Mouse (Mus musculus): ENCODE measurements around the gene Dhdh. TPM values are rescaled to one million over a fixed set of nuclear protein-coding genes. Genes with fewer than 3 reads are reported as not detected.
A peak's percentile ranks its signal among the peaks of the same experiment; 100 is the strongest.

Gene Dhdh
- polyA plus RNA-seq, 1 experiment from 2014 or later: 1.8 TPM

DNA sequence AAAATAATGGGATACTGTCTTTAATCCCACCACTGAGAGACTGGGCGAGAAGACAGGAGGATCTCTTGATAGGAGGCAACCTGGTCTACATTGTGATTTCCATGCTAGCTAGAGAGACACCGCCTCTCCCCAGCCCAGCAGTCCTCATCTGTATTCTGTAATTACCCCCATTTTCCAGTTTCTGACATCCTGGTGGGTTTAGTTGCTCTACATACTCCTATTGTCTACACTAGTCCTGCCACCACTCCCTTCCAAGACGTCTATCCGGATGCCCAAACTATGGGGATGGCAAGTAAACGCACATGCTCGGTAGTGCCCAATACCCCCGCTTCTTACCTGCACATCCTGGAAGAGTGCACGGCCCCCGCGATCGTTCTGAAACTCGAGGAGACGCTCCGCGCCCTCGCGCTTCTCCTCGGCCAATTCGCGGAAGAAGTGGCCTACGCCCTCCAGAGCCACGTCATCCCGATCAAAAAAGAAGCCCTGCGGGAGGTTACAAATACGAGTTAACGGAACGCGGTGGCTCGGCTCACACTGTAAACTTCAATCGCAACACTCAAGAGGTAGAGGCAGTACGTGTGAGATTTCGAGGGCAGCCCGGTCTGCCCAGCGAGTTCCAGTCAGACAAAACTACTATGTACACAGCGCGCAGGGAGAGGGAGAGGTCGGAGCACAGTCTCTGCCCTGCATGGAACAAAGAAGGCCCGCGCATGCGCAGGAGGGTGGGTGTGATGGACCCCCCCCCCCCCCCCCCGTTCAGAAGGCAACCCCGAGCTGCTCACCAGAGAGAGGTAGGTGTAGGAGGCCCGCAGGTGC is 29.6 kb downstream of the Dhdh start:
- no peak for TF ChIP-seq CTCF (IDR thresholded peaks at IDR 0.05; ENCODE audit: low read depth)
- H3K4me3 ChIP-seq (replicated peaks; ENCODE audit: low read depth, low read length): peak overlapping the region; percentile 83
- peak; percentile 22 for ATAC-seq (replicated peaks; ENCODE audit: low FRiP score, low read depth)

DNA sequence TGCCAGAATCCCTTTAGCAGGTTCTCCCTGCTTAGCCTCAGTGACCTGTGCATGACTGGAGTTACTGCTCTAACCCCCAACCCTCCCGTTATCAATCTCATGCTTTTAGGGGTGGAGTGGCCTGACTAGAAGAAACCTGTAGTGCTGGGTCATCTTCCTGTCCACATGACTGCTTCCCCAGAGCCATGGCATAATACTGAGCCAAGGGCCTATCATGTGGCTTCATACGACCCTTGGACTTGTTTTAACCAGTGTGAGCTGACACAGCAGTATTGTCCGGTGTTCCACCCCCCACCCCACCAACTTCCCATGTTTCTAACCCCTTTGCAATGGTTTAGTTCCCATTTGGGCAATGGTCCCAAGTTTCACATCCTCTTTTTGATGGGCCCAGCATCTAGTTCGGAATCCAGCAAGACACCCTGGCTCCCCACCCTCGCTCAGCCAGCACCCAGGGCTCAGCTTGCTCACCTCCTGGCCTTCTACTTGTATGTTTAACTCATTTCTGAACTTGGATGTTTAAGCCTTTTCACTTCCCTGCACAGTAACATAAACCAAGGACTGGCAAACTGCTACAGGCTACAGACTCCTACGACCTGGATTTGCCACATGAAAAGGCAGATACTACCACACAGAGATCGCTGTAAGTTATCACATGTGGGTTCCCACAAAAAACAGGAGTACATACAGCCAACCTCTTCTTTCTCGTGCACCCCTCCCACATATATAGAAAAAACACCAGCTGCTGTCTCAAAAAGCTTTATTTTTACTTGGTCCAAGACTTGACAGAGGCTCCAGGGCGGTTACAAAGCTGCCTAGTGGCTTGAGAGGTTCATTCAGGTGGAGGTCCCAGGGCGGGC is 31.2 kb downstream of the Dhdh start:
- Histone ChIP-seq H3K9me3 (replicated peaks; ENCODE audit: low read length) (no peaks in the 10 kb centered on the region), H3K9ac (ENCODE audit: low read depth, low read length) (peak overlapping the region; percentile 80; the same call in 1 of the 2 replicates), H3K4me1 (replicated peaks; ENCODE audit: insufficient read depth, low read length) (peaks cover 22% of the 10 kb centered on the region), H3K4me3 (replicated peaks; ENCODE audit: low read depth, low read length) (peak overlapping the region; percentile 83), H3K27me3 (ENCODE audit: insufficient read depth, low read length) (no peaks in the 10 kb centered on the region), H3K36me3 (ENCODE audit: insufficient read depth, low read length) (peaks cover 20% of the 10 kb centered on the region; the same call in 1 of the 2 replicates), H3K27ac (peak overlapping the region; percentile 88), H3K4me2 (ENCODE audit: low read length) (peak overlapping the region; percentile 85)
- TF ChIP-seq CTCF (IDR thresholded peaks at IDR 0.05; ENCODE audit: low read depth): no peak
- peak; percentile 49 for ATAC-seq (replicated peaks; ENCODE audit: low FRiP score, low read depth)
- 37% methylated on average over 9 of the region's 10 CpGs for WGBS
- no peak for DNase-seq (ENCODE audit: low spot score)

More for the DNA sequence above, 29.6 kb downstream of the Dhdh start:
- H3K36me3 ChIP-seq (ENCODE audit: insufficient read depth, low read length): peaks cover 16% of the 10 kb centered on the region; the same call in 1 of the 2 replicates
- under 1% methylated on average over 41 of the region's 43 CpGs for WGBS
- peak overlapping the region; percentile 80 for H3K9ac ChIP-seq (ENCODE audit: low read depth, low read length)
- DNase-seq (ENCODE audit: low spot score): peak; percentile 90
- H3K4me1 ChIP-seq (replicated peaks; ENCODE audit: insufficient read depth, low read length): peaks cover 22% of the 10 kb centered on the region
- H3K27ac ChIP-seq: peak overlapping the region; percentile 88
- H3K9me3 ChIP-seq (replicated peaks; ENCODE audit: low read length): no peaks in the 10 kb centered on the region
- peak overlapping the region; percentile 85 for H3K4me2 ChIP-seq (ENCODE audit: low read length)
- no peaks in the 10 kb centered on the region for H3K27me3 ChIP-seq (ENCODE audit: insufficient read depth, low read length)

DNA sequence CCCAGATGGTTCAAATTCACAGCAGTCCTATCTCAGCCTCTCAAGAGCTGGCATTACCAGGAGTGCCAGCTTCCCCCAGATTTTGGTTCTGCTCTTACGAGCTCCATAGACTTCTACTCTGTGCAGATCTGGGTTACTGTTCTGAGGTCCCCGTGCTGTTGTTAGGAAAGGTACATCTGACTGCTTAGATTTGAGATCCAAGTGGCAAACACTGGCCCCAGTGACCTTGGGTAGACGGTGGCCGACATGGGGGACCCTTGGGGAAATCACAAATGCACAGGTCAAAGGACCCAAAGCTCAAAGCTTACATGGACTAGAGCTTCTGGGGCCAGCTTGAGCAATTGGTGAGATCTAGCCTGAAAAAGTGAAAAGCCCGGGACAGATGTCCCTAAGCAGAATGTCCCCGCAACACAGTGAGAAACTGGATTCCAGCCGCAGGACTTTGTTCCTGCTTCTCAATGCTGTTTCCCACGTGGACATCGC is 31.8 kb downstream of the Dhdh start:
- peaks cover 22% of the 10 kb centered on the region for H3K4me1 ChIP-seq (replicated peaks; ENCODE audit: insufficient read depth, low read length)
- H3K36me3 ChIP-seq (ENCODE audit: insufficient read depth, low read length): peaks cover 20% of the 10 kb centered on the region; the same call in 1 of the 2 replicates
- no peak overlapping the region for H3K9ac ChIP-seq (ENCODE audit: low read depth, low read length)
- H3K9me3 ChIP-seq (replicated peaks; ENCODE audit: low read length): no peaks in the 10 kb centered on the region
- ATAC-seq (replicated peaks; ENCODE audit: low FRiP score, low read depth) (no peak), DNase-seq (ENCODE audit: low spot score) (no peak)
- H3K27me3 ChIP-seq (ENCODE audit: insufficient read depth, low read length): no peaks in the 10 kb centered on the region
- H3K27ac ChIP-seq: peak overlapping the region; percentile 5; the same call in 1 of the 2 replicates
- WGBS: 36% methylated on average over 9 of the region's 9 CpGs
- H3K4me3 ChIP-seq (replicated peaks; ENCODE audit: low read depth, low read length): no peak overlapping the region
- H3K4me2 ChIP-seq (ENCODE audit: low read length): peak overlapping the region; percentile 85; the same call in 1 of the 2 replicates
- no peak for TF ChIP-seq CTCF (IDR thresholded peaks at IDR 0.05; ENCODE audit: low read depth)

DNA sequence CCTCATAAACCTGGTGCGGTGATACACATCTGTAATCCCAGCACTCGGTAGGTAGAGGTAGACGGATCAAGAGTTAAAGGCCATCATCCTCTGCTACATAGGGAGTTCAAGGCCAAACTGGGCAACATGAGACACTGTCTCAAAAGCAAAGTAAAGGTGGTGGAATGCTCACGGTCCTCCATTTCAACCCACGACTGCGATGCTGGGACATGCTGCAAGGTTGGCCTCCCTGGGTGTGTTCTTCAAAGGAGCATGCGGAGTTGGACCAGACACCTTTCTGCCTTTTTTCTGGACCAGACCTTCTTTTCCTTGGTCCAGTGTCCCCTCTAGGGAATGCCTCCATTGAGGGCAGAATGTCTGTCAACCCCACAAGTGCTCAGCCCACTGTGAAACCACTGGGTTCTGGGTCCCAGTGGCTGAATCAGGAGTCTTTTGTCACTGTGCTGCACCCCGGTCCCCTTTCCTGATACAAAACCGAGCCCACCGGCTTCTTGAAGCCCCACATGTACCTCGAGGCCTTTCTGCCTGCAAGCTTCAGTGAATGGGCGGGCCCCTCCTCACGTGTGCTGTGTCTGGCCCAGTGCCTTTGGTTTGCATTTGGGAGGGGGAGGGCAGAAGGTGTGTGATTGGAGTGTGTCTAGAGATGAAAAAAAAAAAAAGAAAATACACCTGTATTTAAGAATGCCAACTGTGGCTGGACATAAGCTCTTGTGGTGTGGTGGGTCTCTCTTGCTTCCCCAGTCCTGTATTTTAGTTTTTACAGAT is 32.5 kb downstream of the Dhdh start:
- no peak overlapping the region for H3K4me2 ChIP-seq (ENCODE audit: low read length)
- peaks cover 21% of the 10 kb centered on the region for H3K4me1 ChIP-seq (replicated peaks; ENCODE audit: insufficient read depth, low read length)
- ATAC-seq (replicated peaks; ENCODE audit: low FRiP score, low read depth) (no peak), DNase-seq (ENCODE audit: low spot score) (no peak)
- 77% methylated on average over 13 of the region's 13 CpGs for WGBS
- no peaks in the 10 kb centered on the region for H3K9me3 ChIP-seq (replicated peaks; ENCODE audit: low read length)
- no peak overlapping the region for H3K9ac ChIP-seq (ENCODE audit: low read depth, low read length)
- no peaks in the 10 kb centered on the region for H3K27me3 ChIP-seq (ENCODE audit: insufficient read depth, low read length)
- no peak overlapping the region for H3K4me3 ChIP-seq (replicated peaks; ENCODE audit: low read depth, low read length)
- peaks cover 20% of the 10 kb centered on the region; the same call in 1 of the 2 replicates for H3K36me3 ChIP-seq (ENCODE audit: insufficient read depth, low read length)
- no peak overlapping the region for H3K27ac ChIP-seq
- TF ChIP-seq CTCF (IDR thresholded peaks at IDR 0.05; ENCODE audit: low read depth): no peak

DNA sequence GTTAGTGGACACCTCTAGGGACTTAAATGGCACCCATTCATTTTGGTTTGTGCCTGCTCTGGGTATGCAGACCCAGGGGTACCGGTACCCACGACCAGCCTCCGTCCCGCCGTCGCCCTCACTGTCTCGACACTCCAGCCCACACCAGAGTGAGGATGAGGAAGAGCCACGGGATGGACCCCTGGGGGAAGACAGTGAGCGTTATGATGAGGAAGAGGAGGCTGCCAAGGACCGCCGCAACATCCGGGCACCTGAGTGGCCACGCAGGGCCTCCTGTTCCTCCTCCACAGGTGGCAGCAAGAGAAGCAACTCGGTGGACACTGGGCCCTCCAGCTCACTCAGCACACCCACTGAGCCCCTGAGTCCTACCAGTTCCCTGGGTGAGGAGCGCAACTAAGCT is 33.6 kb downstream of the Dhdh start:
- Histone ChIP-seq H3K9ac (ENCODE audit: low read depth, low read length) (no peak overlapping the region), H3K4me3 (replicated peaks; ENCODE audit: low read depth, low read length) (no peak overlapping the region), H3K27me3 (ENCODE audit: insufficient read depth, low read length) (no peaks in the 10 kb centered on the region), H3K4me2 (ENCODE audit: low read length) (no peak overlapping the region), H3K27ac (no peak overlapping the region), H3K9me3 (replicated peaks; ENCODE audit: low read length) (no peaks in the 10 kb centered on the region), H3K4me1 (replicated peaks; ENCODE audit: insufficient read depth, low read length) (peaks cover 11% of the 10 kb centered on the region; the same call in 1 of the 2 replicates), H3K36me3 (ENCODE audit: insufficient read depth, low read length) (peaks cover 23% of the 10 kb centered on the region; the same call in 1 of the 2 replicates)
- TF ChIP-seq CTCF (IDR thresholded peaks at IDR 0.05; ENCODE audit: low read depth): no peak
- ATAC-seq (replicated peaks; ENCODE audit: low FRiP score, low read depth): no peak
- no peak for DNase-seq (ENCODE audit: low spot score)
- 94% methylated on average over 15 of the region's 15 CpGs for WGBS

All from kidney, postnatal 0 days (tissue).